Mouse (Mus musculus): ENCODE data around the gene Rhox7a. TPM values are rescaled to one million over a fixed set of nuclear protein-coding genes. Genes with fewer than 3 reads are reported as not detected.
A peak's percentile ranks its signal among the peaks of the same experiment; 100 is the strongest.
"Not testable (repeated sequence)": the region's sequence is repeated elsewhere in the genome, so short reads cannot be mapped to it uniquely, and the experiment has no call there.

Rhox7a gene
- total RNA-seq (2021): not detected
- long read RNA-seq, experiment 1: 0 reads
- long read RNA-seq, experiment 2: 0 reads

DNA sequence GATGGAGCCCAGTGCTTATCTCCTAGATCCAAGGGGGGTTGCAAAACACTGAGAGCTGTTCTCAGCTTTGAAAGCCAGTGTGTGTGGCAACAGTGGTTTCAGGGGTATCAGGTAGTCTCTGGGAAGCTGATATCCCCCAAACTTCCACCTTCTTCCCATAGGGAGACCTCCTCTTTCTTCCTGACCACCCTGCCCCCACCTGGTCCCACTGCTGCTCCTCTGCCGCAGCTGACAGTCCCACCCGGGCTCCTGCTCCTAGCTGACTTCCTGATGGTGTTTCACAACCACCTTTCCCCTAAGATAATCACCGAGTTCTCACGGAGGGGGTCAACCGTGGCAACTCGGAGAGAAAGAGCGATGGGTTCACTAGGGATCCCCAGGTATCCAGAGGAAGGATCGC, at the start of gene Rhox7a:
Gene Rhox7a, plus strand, starts transcription at position 301 of the 400 bp plus-strand sequence.
- H3K27ac ChIP-seq; H3K4me3 ChIP-seq; intact Hi-C loops (cut with DNase I); DNase-seq (ENCODE audit: extremely low spot score in 1 of 2, low spot score in 2 of 2): not testable (repeated sequence)

DNA sequence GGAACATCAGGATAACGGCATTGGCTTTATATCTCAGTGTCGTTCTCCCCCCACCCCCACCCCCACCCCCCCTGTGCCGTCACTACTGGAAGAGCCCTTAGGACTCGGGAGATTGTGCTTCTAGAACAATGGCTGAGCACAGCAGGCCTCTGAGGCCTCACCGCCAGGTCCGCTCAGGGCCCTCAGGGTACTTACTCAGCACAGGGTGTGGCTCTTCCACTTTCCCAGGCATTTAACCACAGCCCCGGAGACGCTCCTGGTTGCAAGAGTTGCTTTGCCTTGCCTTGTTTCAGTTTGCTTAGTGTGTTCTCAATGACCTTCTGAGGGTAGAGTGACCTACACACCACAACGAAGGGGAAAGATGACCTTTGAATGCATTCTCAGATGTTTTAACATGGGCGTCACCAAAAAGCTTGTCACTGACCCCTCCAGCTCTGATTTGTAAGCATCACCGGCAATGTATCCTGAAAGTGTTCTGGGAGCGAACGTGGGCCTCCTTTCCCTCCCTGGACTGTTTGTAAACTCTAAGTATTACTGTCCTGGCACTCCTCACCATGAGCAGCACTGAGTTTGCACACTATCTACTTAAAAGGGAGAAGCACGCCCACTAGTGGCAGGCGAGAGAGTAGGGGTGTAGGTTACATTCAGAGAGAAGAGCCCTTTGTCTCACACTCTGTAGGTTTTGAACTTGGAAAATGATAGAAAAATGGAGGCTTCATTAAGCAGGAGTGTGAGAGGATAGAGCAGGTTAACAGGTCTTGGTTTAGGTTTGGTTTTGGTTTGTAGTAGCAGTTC, 24.0 kb upstream of the Rhox7a start:
- Histone ChIP-seq H3K27ac (no peak overlapping the region), H3K4me3 (no peak overlapping the region)
- intact Hi-C loops (cut with DNase I): no loop called here
- no peak; the same call in none of the 2 replicates for TF ChIP-seq CTCF (IDR thresholded peaks at IDR 0.05)
- DNase-seq (ENCODE audit: extremely low spot score in 1 of 2, low spot score in 2 of 2): no peak

DNA sequence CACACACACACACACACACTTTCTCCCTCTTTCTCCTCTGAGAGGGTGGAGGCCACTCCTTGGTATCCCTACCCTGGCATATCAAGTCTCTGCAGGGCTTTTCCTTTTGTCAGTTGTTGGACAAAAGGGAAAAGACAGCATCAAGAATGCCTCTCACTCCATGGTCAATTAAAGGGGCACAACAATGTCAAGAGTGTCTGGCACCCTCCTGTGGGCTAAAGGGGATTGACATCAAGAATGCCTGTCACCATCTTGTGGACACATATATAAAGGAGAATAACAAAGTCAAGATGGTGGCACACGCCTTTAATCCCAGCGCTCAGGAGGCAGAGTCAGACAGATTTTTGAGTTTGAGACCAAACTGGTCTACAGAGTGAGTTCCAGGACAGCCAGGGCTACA, 22.1 kb upstream of the Rhox7a start:
- H3K4me3 ChIP-seq: no peak overlapping the region
- no peak overlapping the region for H3K27ac ChIP-seq
- intact Hi-C loops (cut with DNase I): no loop called here
- no peak for TF ChIP-seq CTCF (IDR thresholded peaks at IDR 0.05)
- no peak for DNase-seq (ENCODE audit: extremely low spot score in 1 of 2, low spot score in 2 of 2)

DNA sequence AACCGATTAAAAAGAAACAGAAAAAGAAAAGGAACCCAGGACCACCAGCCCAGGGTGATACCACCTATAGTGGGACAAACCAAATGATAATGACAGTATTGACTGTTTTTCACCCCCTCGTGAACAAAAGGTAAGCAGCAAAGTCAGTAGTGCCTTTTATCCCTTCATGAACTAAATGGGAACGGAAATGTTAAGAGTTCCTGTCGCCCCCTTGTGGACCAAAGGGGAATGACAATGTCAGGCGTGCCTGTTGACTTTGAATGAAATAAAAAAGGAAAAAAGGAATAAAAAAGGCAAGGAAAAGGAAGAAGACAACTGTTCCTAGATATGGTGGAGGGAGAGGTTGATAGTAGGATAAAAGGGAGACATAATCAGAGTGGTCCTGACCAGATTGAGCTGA, 20.3 kb upstream of the Rhox7a start:
- H3K27ac ChIP-seq: no peak overlapping the region
- no peak overlapping the region for H3K4me3 ChIP-seq
- DNase-seq (ENCODE audit: extremely low spot score in 1 of 2, low spot score in 2 of 2): no peak
- peak; percentile 69 for TF ChIP-seq CTCF (IDR thresholded peaks at IDR 0.05)
- intact Hi-C loops (cut with DNase I): no loop called here

- peak; percentile 1; the same call in 1 of the 2 replicates for TF ChIP-seq CTCF (IDR thresholded peaks at IDR 0.05)
- H3K27ac ChIP-seq: no peak overlapping the region
- no peak for DNase-seq (ENCODE audit: extremely low spot score in 1 of 2, low spot score in 2 of 2)
These were observed 15.8 kb upstream of the Rhox7a start for GRCm38 (mm10) chrX:37815665-37816064.

DNA sequence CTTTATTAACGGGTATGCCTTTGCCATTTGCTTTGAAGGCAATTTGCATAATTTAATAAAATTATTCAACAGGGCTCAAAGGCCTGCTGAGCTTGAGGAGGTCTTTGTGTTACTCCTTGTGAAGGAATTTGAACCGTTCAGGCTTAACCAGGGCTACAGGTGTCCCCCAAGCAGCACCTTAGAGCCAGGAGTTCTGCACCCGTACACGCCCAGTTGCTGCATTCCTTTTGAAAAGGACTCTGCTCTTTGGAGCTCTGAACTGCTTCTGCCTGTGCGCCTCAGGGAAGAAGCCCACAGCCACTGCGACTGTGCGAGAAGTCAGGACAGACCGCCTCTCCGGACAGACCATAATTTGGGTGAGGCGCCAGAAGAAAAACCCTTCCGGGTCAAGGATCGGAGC, 4.9 kb upstream of the Rhox7a start, which contains the start of gene Rhox6:
Gene Rhox6, plus strand, starts transcription at position 301 of the 400 bp plus-strand sequence.
- DNase-seq (ENCODE audit: extremely low spot score in 1 of 2, low spot score in 2 of 2); H3K4me3 ChIP-seq; intact Hi-C loops (cut with DNase I); H3K27ac ChIP-seq: not testable (repeated sequence)

More at GRCm38 (mm10) chrX:37815665-37816064, 15.8 kb upstream of the Rhox7a start:
- no peak overlapping the region for H3K4me3 ChIP-seq
- intact Hi-C loops (cut with DNase I): no loop called here

- intact Hi-C loops (cut with DNase I): no loop called here
- no peak for TF ChIP-seq CTCF (IDR thresholded peaks at IDR 0.05)
These were observed 40.2 kb downstream of the Rhox7a start for GRCm38 (mm10) chrX:37871641-37872040.

DNA sequence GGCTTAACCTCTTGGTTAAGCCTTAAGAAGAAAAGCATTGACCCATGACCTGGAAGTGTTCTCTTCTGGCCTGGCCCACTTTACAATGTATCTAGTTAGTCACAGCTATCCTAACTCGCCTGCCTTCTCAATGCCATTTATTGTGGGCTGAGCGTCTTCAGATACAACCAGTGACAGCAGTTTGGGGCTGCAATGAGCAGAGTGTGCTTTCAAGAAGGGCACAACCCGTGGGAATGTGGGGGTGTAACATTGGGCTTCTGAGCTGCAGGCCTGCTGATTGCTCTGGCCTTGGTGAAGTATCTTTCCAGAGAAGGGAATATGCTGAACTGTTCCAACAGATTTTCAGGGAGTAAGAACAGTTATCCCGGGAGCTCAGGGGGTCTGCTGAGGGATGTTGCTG, 47.4 kb downstream of the Rhox7a start, which contains the start of gene Rhox8:
Gene Rhox8, minus strand, starts transcription at position 101 of the 400 bp plus-strand sequence.
- DNase-seq (ENCODE audit: extremely low spot score in 1 of 2, low spot score in 2 of 2): no peak
- Histone ChIP-seq H3K27ac (no peak within 1 kb of the TSS), H3K4me3 (no peak within 1 kb of the TSS)
- no peak for TF ChIP-seq CTCF (IDR thresholded peaks at IDR 0.05)
- intact Hi-C loops (cut with DNase I): no loop called here

More at GRCm38 (mm10) chrX:37871641-37872040, 40.2 kb downstream of the Rhox7a start:
- no peak overlapping the region for H3K4me3 ChIP-seq
- H3K27ac ChIP-seq: no peak overlapping the region
- no peak for DNase-seq (ENCODE audit: extremely low spot score in 1 of 2, low spot score in 2 of 2)

Other genes starting within 250 kb of the Rhox7a start
- not detected for gene Rhox4f, start 224.0 kb upstream of the Rhox7a start, total RNA-seq (2021)
- gene Rhox3g, start 203.1 kb upstream of the Rhox7a start, total RNA-seq (2021): not detected
- not detected for gene Rhox2g, start 188.2 kb upstream of the Rhox7a start, total RNA-seq (2021)
- not detected for gene Rhox4g, start 180.4 kb upstream of the Rhox7a start, total RNA-seq (2021)
- not detected for gene Rhox3h, start 162.9 kb upstream of the Rhox7a start, total RNA-seq (2021)
- gene Rhox2h, start 158.4 kb upstream of the Rhox7a start, total RNA-seq (2021): not detected
- not detected for gene Rhox5, start 26.8 kb upstream of the Rhox7a start, total RNA-seq (2021)
- not detected for gene Rhox6, start 4.8 kb upstream of the Rhox7a start, total RNA-seq (2021)
- gene Rhox8, start 47.3 kb downstream of the Rhox7a start, total RNA-seq (2021): not detected
- not detected for gene Rhox7b, start 65.5 kb downstream of the Rhox7a start, total RNA-seq (2021)
- not detected for gene Rhox9, start 70.1 kb downstream of the Rhox7a start, total RNA-seq (2021)
- not detected for gene Btg1-ps1, start 187.1 kb downstream of the Rhox7a start, total RNA-seq (2021)
- gene Btg1-ps2, start 211.4 kb downstream of the Rhox7a start, total RNA-seq (2021): not detected
- gene Rhox10, start 234.8 kb downstream of the Rhox7a start, total RNA-seq (2021): not detected